8 mouse cellular contexts compared by ENCODE assay signal in the genomic region with DNA sequence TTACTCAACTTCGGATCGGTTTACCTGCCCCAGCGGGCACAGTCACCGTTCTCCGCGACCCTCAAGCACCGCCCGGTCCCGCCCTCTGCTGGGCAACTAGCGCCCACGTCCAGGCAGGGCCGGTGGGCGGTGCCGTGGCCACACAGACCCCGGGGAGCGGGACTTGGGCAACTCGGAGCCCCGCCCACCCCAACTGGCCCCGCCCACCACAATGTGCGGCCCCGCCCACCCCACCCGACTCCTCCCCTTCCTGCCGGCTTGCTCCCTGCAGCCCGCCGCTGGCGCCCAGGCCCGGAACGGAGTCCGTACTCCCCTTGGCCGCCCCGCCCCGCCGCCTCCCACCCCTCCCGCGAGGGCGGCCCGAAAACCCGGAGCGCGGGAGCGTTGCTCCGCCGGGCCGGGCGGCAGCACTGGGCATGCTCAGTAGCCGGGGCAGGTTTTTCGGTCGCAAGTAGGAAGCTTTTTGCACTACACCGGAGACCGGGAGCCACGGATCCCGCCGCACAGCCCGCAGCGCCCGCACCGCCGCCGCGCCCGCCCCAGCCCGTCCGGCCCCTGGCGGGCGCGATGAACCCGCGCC.
DNase-seq lines count a peak whose midpoint lies in the region; ATAC-seq and TF ChIP-seq lines count a peak whose summit lies in the region.

No protein-coding gene starts in this region.

- peaks cover 4% of the 10 kb centered on the region; the same call in 1 of the 2 replicates for H3K4me1 ChIP-seq in hindbrain, embryonic 11.5 days (replicated peaks; ENCODE audit: control insufficient read depth, insufficient read depth, low read length)
- peaks cover 12% of the 10 kb centered on the region; the same call in 1 of the 2 replicates for H3K4me1 ChIP-seq in lung, postnatal 0 days (ENCODE audit: insufficient read depth, low read depth, low read length)

- WGBS in hindbrain, embryonic 11.5 days = 0% methylated on average over 54 of the region's 68 CpGs
- WGBS in lung, postnatal 0 days = 0% methylated on average over 45 of the region's 68 CpGs

- no peaks in the 10 kb centered on the region for H3K9me3 ChIP-seq in hindbrain, embryonic 11.5 days (ENCODE audit: control insufficient read depth, low read length)
- H3K9me3 ChIP-seq in lung, postnatal 0 days (ENCODE audit: low read length) = no peaks in the 10 kb centered on the region

- peak overlapping the region; percentile 94 for H3K9ac ChIP-seq in hindbrain, embryonic 11.5 days (ENCODE audit: low read depth, low read length)
- peak overlapping the region; percentile 86 for H3K9ac ChIP-seq in lung, postnatal 0 days (replicated peaks; ENCODE audit: low read depth)

- peak overlapping the region; percentile 91 for H3K27ac ChIP-seq in hindbrain, embryonic 11.5 days (ENCODE audit: low read depth, low read length)
- peak overlapping the region; percentile 95 for H3K27ac ChIP-seq in lung, postnatal 0 days (ENCODE audit: low read length)

- no peak for TF ChIP-seq EP300 in lung, postnatal 0 days (IDR thresholded peaks at IDR 0.05)

- peaks cover 21% of the 10 kb centered on the region; the same call in 1 of the 2 replicates for H3K27me3 ChIP-seq in hindbrain, embryonic 11.5 days (ENCODE audit: control insufficient read depth, insufficient read depth, low read length)
- no peaks in the 10 kb centered on the region for H3K27me3 ChIP-seq in lung, postnatal 0 days (replicated peaks; ENCODE audit: insufficient read depth, low read length)

- peak; percentile 96 for ATAC-seq in hindbrain, embryonic 11.5 days (ENCODE audit: low FRiP score)
- peak; percentile 94 for ATAC-seq in lung, postnatal 0 days

- peak overlapping the region; percentile 61 for H3K4me2 ChIP-seq in hindbrain, embryonic 11.5 days (replicated peaks; ENCODE audit: low read depth, low read length)
- peak overlapping the region; percentile 94 for H3K4me2 ChIP-seq in lung, postnatal 0 days (replicated peaks; ENCODE audit: low read depth, low read length)

- H3K4me3 ChIP-seq in hindbrain, embryonic 11.5 days (ENCODE audit: low read depth, low read length) = peak overlapping the region; percentile 96
- H3K4me3 ChIP-seq in lung, postnatal 0 days (ENCODE audit: low read depth, low read length) = peak overlapping the region; percentile 96

- no peaks in the 10 kb centered on the region for H3K36me3 ChIP-seq in hindbrain, embryonic 11.5 days (ENCODE audit: control insufficient read depth, insufficient read depth, low read length)
- H3K36me3 ChIP-seq in lung, postnatal 0 days (ENCODE audit: insufficient read depth, low read length) = no peaks in the 10 kb centered on the region

- TF ChIP-seq CTCF in lung, postnatal 0 days (IDR thresholded peaks at IDR 0.05) = peak; percentile 68

- peak; percentile 97 for DNase-seq in Muller cell, postnatal 12 days (ENCODE audit: inconsistent ontology term)
- peak; percentile 90 for DNase-seq in cerebellum, adult 9-11 months
- peak; percentile 43 to 80 for DNase-seq in frontal cortex, adult 2 months (ENCODE audit: extremely low spot score in 1 of 2, low spot score in 1 of 2)
- DNase-seq in hindbrain, embryonic 11.5 days (ENCODE audit: low spot score) = peak; percentile 93
- DNase-seq in layer of hippocampus, postnatal 10 days (ENCODE audit: low spot score in 2 of 2) = peak; percentile 79 to 90
- peak; percentile 96 for DNase-seq in lung, postnatal 0 days (ENCODE audit: low spot score)
- DNase-seq in ovary, postnatal 14 days (ENCODE audit: low spot score) = peak; percentile 82
- peak; percentile 88 to 93 for DNase-seq in thymus, postnatal 10 days (ENCODE audit: low spot score in 2 of 2)

Comparison
In these comparisons a context has a peak if more than half of its experiments do, and no peak if none do; other contexts are left out.
1. Peak in every context shown above with its lines: DNase-seq, ATAC-seq, H3K4me3 ChIP-seq and H3K27ac ChIP-seq.